Mouse (Mus musculus): ENCODE measurements around the gene Sox18. TPM values are rescaled to one million over a fixed set of nuclear protein-coding genes. Genes with fewer than 3 reads are reported as not detected.
A peak's percentile ranks its signal among the peaks of the same experiment; 100 is the strongest.

Sox18 gene
- 48.1 and 49.9 TPM in 2 replicates for polyA plus RNA-seq (2015; fragmentation: Nextera tagmentation; extraction: Ambion mirVana)

GRCm38 (mm10) chr2:181671326-181671725 is at the start of gene Sox18:
Gene Sox18 (minus strand): TSS chr2:181671640.
- 0 out of 2 replicates have a peak, but pooled peaks have one; percentile 33 for ATAC-seq (replicated peaks; ENCODE audit: low FRiP score)
- H3K4me2 ChIP-seq: peak within 1 kb of the TSS; percentile 84
- peak within 1 kb of the TSS; percentile 49 for H3K9ac ChIP-seq
- peak within 1 kb of the TSS; percentile 39; the same call in 1 of the 2 replicates for H3K27ac ChIP-seq
- peaks cover 70% of the 10 kb centered on the region for H3K27me3 ChIP-seq
- no peaks in the 10 kb centered on the region for H3K9me3 ChIP-seq (replicated peaks)
- H3K36me3 ChIP-seq: no peaks in the 10 kb centered on the region
- H3K4me1 ChIP-seq: peaks cover 47% of the 10 kb centered on the region
- WGBS: under 1% methylated on average over 43 of the region's 43 CpGs
- peak within 1 kb of the TSS; percentile 55 for H3K4me3 ChIP-seq (replicated peaks)

DNA sequence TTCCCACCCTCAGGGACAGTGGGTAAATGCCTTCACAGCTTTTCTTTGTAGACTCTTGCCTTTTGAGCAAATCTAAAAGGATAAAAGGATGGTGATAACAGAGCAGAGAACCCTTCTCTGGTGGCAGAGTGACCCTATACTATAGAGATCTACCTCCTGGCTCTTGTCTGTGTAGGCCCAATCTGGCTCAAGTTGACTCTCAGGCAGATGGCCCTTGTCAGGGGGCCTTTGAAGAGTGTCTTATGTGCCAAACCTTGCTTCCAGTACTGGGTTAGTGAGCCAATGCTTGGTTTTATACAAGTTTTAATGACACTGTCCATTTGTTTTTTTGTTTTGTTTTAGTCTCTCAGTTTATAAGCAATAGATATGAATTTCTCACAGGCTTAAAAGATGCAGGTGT is 49.8 kb upstream of the Sox18 start:
- no peak overlapping the region for H3K4me3 ChIP-seq (replicated peaks)
- H3K36me3 ChIP-seq: no peaks in the 10 kb centered on the region
- H3K4me1 ChIP-seq: no peaks in the 10 kb centered on the region
- no peaks in the 10 kb centered on the region for H3K9me3 ChIP-seq (replicated peaks)
- no peak overlapping the region for H3K27ac ChIP-seq
- no peak overlapping the region for H3K9ac ChIP-seq
- no peak for ATAC-seq (replicated peaks; ENCODE audit: low FRiP score)
- H3K27me3 ChIP-seq: no peaks in the 10 kb centered on the region
- no peak overlapping the region for H3K4me2 ChIP-seq

GRCm38 (mm10) chr2:181720061-181720460 is 48.6 kb upstream of the Sox18 start:
- Histone ChIP-seq H3K27me3 (no peaks in the 10 kb centered on the region), H3K36me3 (no peaks in the 10 kb centered on the region), H3K4me2 (no peak overlapping the region), H3K27ac (no peak overlapping the region), H3K4me1 (no peaks in the 10 kb centered on the region), H3K4me3 (replicated peaks) (no peak overlapping the region), H3K9me3 (replicated peaks) (no peaks in the 10 kb centered on the region), H3K9ac (no peak overlapping the region)
- no peak for ATAC-seq (replicated peaks; ENCODE audit: low FRiP score)
- 25% methylated on average over 3 of the region's 3 CpGs for WGBS

DNA sequence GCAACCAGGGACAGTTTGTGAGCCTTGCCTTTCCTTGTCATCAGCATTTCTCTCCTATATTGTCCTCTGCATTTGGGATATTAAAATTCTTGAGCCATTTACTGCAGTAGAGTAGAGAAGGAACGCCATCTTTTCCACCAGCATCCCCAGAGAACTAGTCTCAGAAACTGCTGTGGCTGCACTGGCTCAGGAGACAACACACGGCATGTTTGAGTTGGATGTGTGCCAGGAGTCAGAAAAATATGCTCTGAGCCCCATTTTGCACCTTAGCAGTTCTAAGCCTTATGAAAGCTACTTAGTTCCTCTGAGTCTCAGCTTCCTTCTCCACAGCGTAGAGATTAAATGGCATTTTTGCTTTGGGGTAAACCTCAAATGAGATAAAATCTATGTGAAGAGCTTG is 45.6 kb upstream of the Sox18 start:
- H3K9me3 ChIP-seq (replicated peaks): no peaks in the 10 kb centered on the region
- H3K4me1 ChIP-seq: no peaks in the 10 kb centered on the region
- no peaks in the 10 kb centered on the region for H3K36me3 ChIP-seq
- H3K27me3 ChIP-seq: peaks cover 6% of the 10 kb centered on the region; the same call in 1 of the 2 replicates
- no peak overlapping the region for H3K27ac ChIP-seq
- no peak for ATAC-seq (replicated peaks; ENCODE audit: low FRiP score)
- 49% methylated on average over 3 of the region's 3 CpGs for WGBS
- H3K4me2 ChIP-seq: no peak overlapping the region
- no peak overlapping the region for H3K9ac ChIP-seq
- no peak overlapping the region for H3K4me3 ChIP-seq (replicated peaks)

DNA sequence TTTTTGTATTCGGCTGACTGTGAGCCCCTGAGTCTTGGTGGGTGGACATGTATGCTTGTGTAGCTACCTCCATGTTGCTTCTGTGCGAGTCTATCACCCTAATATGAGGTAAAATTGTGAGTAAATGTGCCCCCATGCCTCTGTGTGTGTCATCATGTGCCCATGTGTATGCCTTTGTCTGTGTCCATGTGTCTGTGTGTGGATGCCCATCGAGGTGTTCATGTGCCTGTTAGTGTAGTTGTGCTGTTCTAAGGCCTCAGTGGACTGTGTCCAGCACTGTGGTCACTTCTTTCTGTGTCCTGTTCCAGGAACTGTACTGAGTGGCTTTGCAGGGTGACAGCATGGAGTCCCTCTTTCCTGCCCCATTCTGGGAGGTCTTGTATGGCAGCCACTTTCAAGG is 43.9 kb upstream of the Sox18 start:
- Histone ChIP-seq H3K9me3 (replicated peaks) (no peaks in the 10 kb centered on the region), H3K36me3 (no peaks in the 10 kb centered on the region), H3K9ac (no peak overlapping the region), H3K4me1 (no peaks in the 10 kb centered on the region), H3K27me3 (peaks cover 6% of the 10 kb centered on the region; the same call in 1 of the 2 replicates), H3K27ac (no peak overlapping the region), H3K4me3 (replicated peaks) (no peak overlapping the region), H3K4me2 (no peak overlapping the region; the same call in 1 of the 2 replicates)
- ATAC-seq (replicated peaks; ENCODE audit: low FRiP score): 0 out of 2 replicates have a peak, but pooled peaks have one; percentile 2
- 77% methylated on average over 3 of the region's 3 CpGs for WGBS

DNA sequence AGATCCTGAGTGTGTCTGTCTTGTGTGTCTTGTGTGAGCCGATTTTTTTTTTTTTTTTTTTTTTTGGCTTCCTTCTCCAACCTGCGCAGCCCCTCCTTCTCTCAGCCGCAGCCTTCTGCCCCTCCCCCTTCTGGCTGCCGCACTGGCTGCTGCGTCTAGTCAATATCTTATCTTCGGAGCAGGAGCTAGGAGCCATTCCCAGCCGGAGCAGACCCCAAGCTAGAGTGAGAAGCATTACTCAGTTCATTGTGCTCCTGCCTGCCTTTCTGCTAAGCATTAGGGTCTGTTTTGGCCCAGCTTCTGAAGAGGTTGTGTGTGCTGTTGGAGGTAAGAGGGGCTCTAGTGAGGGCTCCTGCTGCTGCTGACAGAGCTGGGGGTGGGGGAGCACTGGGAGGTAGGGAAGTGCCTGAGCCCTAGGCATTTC is 43.5 kb upstream of the Sox18 start, which contains the start of gene Oprl1:
Gene Oprl1, plus strand, starts transcription at position 114 of the 424 bp plus-strand sequence.
- WGBS: 4% methylated on average over 7 of the region's 7 CpGs
- H3K27me3 ChIP-seq: peaks cover 6% of the 10 kb centered on the region; the same call in 1 of the 2 replicates
- no peak within 1 kb of the TSS for H3K27ac ChIP-seq
- H3K9me3 ChIP-seq (replicated peaks): no peaks in the 10 kb centered on the region
- ATAC-seq (replicated peaks; ENCODE audit: low FRiP score): peak; percentile 4; the same call in 1 of the 2 replicates
- peak within 1 kb of the TSS; percentile 20 for H3K4me2 ChIP-seq
- no peaks in the 10 kb centered on the region for H3K36me3 ChIP-seq
- no peaks in the 10 kb centered on the region for H3K4me1 ChIP-seq
- H3K4me3 ChIP-seq (replicated peaks): no peak within 1 kb of the TSS
- H3K9ac ChIP-seq: no peak within 1 kb of the TSS

DNA sequence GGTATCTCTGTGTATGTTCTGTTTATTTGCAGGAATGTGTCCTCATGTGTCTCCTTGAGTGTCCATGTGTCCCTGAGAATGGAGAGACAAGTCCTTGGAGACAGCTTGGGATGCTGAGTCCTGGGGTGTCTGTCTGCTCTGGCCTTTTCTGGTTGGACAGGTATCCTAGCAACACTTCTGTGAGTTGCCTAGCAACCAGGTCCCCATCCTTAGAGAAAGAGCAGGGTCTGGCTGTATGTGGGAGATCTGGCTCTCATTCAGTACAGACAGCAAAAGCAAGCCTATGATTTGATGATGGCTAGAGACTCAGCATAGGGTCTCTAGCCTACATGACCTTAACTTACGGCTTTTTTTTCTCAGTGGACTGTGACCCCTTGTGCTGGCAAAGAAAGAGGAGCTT is 42.3 kb upstream of the Sox18 start:
- no peaks in the 10 kb centered on the region for H3K4me1 ChIP-seq
- no peak overlapping the region for H3K4me2 ChIP-seq
- H3K9me3 ChIP-seq (replicated peaks): no peaks in the 10 kb centered on the region
- no peak for ATAC-seq (replicated peaks; ENCODE audit: low FRiP score)
- 76% methylated on average over 1 of the region's 1 CpGs for WGBS
- H3K4me3 ChIP-seq (replicated peaks): no peak overlapping the region
- H3K9ac ChIP-seq: no peak overlapping the region
- no peak overlapping the region for H3K27ac ChIP-seq
- H3K36me3 ChIP-seq: no peaks in the 10 kb centered on the region
- peaks cover 6% of the 10 kb centered on the region; the same call in 1 of the 2 replicates for H3K27me3 ChIP-seq

DNA sequence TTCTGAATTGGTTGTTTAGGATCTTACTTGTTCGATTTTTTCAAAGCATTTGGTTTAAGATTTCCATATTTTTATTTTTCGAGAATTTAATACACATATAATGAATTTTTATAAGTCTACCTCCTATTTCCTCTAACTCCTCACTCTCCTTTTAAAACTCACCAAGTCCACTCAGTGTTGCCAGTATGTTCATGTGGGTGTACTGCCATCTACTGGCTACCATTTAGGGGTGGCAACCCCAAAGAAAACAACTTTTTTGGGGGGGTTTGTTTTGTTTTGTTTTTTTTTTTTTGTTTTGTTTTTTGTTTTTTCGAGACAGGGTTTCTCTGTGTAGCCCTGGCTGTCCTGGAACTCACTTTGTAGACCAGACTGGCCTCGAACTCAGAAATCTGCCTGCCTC is 35.2 kb upstream of the Sox18 start:
- Histone ChIP-seq H3K36me3 (no peaks in the 10 kb centered on the region), H3K27ac (no peak overlapping the region), H3K4me1 (no peaks in the 10 kb centered on the region), H3K4me2 (no peak overlapping the region), H3K9me3 (replicated peaks) (no peaks in the 10 kb centered on the region), H3K27me3 (no peaks in the 10 kb centered on the region), H3K9ac (no peak overlapping the region), H3K4me3 (replicated peaks) (no peak overlapping the region)
- ATAC-seq (replicated peaks; ENCODE audit: low FRiP score): no peak
- 38% methylated on average over 4 of the region's 4 CpGs for WGBS

DNA sequence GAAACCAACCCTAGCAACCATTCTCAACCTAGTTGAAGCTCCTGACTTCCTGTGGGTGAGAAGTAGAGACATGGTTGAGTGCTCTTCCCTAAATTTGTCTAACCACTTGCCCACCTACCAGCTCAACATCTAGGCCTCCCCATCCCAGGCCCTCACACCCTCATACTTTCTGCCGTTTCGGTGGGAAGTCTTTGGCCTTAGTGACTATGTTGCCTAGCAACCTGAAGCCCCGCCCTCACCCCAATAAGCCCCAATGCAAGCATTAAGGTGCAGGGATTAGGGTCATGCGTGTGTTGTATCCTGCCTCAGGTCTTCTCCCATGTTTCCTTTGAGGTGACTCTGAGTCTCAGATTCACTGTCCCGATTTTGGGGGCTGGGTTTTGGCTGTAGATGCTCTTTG is 26.8 kb upstream of the Sox18 start, which contains the start of gene Lkaaear1:
Gene Lkaaear1, minus strand, starts transcription at position 202 of the 400 bp plus-strand sequence.
- no peak within 1 kb of the TSS for H3K9ac ChIP-seq
- no peaks in the 10 kb centered on the region; the same call in 1 of the 2 replicates for H3K27me3 ChIP-seq
- no peaks in the 10 kb centered on the region for H3K9me3 ChIP-seq (replicated peaks)
- H3K36me3 ChIP-seq: no peaks in the 10 kb centered on the region
- H3K4me2 ChIP-seq: no peak within 1 kb of the TSS
- H3K27ac ChIP-seq: no peak within 1 kb of the TSS
- ATAC-seq (replicated peaks; ENCODE audit: low FRiP score): no peak
- WGBS: 51% methylated on average over 5 of the region's 5 CpGs
- H3K4me1 ChIP-seq: peaks cover 9% of the 10 kb centered on the region
- no peak within 1 kb of the TSS for H3K4me3 ChIP-seq (replicated peaks)

DNA sequence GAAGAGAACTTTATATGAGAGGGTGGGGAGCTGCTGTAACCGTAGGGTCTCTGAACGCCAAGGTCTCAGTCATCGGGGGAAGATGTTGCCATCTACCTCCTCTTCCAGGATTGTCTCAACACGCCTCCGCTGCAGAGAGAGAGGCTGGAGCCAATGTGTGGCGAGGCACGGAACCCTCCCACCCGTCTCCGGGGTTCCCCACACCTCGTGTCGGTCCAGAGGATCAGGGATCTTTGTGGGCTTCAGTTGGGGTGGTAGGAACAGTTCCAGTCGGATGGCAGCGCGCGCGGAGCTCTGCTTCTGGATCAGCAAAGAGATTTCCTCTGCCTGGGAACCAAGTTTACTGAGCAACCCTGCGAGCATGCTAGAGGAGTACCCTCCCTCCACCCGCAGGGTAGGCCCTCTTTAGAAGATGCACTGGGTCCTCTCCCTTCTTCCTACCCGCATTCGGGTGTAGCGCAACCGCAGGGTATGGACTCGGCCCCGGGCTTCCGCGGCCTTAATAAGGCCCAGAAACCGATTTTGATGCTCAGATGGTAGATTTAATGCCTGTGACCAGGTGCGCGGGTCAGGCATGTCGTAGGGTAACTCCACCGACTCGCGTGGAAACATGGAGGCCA is 25.5 kb upstream of the Sox18 start:
- Histone ChIP-seq H3K36me3 (no peaks in the 10 kb centered on the region), H3K9ac (no peak overlapping the region), H3K4me2 (no peak overlapping the region), H3K27me3 (no peaks in the 10 kb centered on the region; the same call in 1 of the 2 replicates), H3K4me1 (peaks cover 21% of the 10 kb centered on the region), H3K27ac (no peak overlapping the region), H3K4me3 (replicated peaks) (no peak overlapping the region), H3K9me3 (replicated peaks) (no peaks in the 10 kb centered on the region)
- ATAC-seq (replicated peaks; ENCODE audit: low FRiP score): no peak
- WGBS: 75% methylated on average over 33 of the region's 33 CpGs

GRCm38 (mm10) chr2:181695776-181696175 is 24.3 kb upstream of the Sox18 start:
- H3K4me3 ChIP-seq (replicated peaks): no peak overlapping the region
- no peak overlapping the region for H3K9ac ChIP-seq
- WGBS: 65% methylated on average over 1 of the region's 1 CpGs
- peaks cover 22% of the 10 kb centered on the region for H3K4me1 ChIP-seq
- H3K36me3 ChIP-seq: no peaks in the 10 kb centered on the region
- H3K27ac ChIP-seq: no peak overlapping the region
- no peaks in the 10 kb centered on the region; the same call in 1 of the 2 replicates for H3K27me3 ChIP-seq
- ATAC-seq (replicated peaks; ENCODE audit: low FRiP score): no peak
- H3K4me2 ChIP-seq: no peak overlapping the region
- H3K9me3 ChIP-seq (replicated peaks): no peaks in the 10 kb centered on the region

DNA sequence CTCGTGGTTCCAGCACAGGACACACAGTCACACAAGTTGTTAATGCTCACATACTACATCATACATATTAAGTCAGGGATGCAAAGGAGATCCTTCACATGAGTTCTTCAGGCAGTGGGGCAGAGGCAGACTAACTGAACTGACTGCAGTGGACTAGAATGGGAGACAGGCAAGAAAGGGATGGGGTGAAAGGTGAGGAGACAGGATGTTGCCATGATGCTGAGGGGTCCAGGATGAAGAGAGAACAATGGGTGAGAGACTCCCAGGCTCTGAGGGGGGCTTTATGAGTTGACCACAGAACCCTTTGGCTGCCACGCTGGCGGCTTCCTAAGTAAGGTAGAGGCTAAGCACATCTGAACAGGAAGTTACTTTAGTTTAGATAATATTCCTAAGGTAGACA is 23.1 kb upstream of the Sox18 start:
- no peak overlapping the region for H3K27ac ChIP-seq
- peak overlapping the region; percentile 93 for H3K4me2 ChIP-seq
- ATAC-seq (replicated peaks; ENCODE audit: low FRiP score): no peak
- H3K4me1 ChIP-seq: peaks cover 22% of the 10 kb centered on the region
- no peaks in the 10 kb centered on the region for H3K9me3 ChIP-seq (replicated peaks)
- H3K36me3 ChIP-seq: peaks cover 9% of the 10 kb centered on the region
- WGBS: 86% methylated on average over 3 of the region's 3 CpGs
- H3K9ac ChIP-seq: no peak overlapping the region
- no peaks in the 10 kb centered on the region; the same call in 1 of the 2 replicates for H3K27me3 ChIP-seq
- H3K4me3 ChIP-seq (replicated peaks): no peak overlapping the region
